Mouse (Mus musculus): ENCODE data around the gene Ppm1l.
A peak's percentile ranks its signal among the peaks of the same experiment; 100 is the strongest.
"Not testable (repeated sequence)": the region's sequence is repeated elsewhere in the genome, so short reads cannot be mapped to it uniquely, and the experiment has no call there.

Ppm1l gene

DNA sequence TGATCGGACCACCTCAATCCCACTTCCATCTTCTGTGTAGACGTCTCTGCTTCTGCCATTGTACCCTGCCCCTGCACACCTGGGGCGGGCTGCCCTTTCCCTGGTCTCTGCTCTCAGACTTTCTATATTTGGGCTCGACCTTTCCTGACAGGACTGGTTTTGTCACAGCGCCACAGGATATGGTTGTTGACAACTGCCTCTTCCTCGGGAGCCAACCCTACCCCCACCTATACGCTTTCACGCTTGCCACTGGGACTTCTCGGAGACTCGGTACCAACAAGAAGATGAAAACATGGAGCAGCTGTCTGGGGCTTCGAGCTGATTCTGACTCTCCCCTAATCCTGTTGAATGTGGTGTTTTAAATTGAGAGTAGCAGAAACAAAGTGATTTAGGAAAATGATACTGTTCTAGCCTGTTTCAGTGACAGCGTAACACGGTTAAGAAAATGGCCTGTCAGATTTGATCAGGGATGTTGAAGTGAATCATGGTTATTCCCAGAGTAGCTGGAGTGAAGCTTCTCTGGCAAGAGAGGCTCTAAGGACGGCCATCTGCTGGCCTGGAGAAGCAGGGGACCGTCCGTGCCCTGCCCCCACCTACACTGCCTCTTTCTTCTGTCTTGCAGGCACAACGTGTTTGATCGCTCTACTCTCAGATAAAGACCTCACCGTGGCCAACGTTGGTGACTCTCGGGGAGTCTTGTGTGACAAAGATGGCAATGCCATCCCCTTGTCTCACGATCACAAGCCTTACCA lies 232.2 kb downstream of the Ppm1l start:
- peak; percentile 55 for DNase-seq

DNA sequence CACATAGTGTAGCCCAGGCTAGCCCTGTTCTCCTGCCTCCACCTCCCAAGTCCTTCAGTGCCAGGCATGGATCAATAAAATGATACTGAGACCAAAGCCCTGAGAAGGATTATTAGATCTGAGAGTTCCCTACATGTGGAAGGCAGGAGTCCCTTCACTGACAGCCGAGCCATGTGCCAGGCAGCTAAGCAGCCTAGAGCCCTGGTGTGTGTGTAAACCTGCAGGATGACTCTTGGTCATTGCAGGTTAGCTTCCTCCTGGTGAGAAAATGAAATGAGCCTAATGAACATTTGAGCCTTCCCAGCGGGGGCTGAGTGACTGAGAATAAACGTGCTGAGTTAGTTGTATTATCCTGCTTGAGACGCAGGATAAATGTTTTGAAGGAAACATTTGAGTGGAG lies 232.9 kb downstream of the Ppm1l start:
- DNase-seq: peak; percentile 48

DNA sequence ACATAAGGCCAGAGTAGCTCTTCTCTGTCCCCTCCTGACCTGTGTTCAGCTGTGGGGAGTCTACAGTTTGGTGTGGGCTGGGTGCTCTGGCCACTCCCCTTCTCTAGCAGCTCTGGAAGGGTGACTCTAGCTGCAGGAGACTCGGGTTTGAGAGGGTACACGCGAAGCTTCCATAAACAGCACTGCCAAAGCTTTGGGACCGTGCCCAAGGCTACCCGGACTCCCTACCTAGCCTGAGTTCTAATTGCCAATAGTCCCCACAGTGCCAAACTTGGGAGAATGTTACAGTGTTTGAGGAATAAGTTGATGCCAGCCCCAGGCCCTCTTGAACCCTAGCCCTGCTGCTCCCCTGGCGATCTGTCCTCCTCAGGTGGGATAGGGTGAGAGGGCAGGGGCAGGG lies 238.8 kb downstream of the Ppm1l start:
- peak; percentile 48 for DNase-seq

DNA sequence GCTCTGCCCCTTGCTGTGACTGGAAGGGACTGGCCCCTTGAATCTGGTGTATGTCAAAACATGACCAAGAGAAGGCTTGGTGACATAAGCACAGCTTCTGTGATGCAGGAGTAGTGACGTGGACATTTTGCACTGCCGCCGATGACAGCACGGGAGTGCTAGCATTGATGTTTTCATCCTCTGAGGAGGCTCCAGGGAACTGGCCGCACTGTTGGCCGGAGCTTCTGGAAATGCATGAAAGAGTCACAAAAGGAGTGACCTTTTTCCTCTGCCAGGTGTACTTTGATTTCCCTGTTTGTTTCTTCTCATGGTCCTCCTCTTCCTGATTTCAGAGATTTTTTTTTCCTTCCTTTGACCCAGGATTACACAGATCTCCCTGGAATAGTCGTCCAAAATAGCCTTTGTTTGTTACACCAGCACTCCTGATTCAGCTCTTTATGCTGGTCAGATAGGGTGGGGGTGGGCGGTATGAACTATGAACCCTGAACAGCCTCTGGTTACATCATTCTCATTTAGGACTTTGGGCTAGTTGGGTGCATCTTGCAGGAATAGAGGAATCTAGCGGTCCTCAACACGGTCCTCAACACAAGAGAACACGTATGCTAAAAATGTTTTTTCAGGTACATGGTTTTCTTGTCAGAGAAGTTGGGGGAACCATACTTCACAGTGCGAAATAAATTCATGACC lies 239.6 kb downstream of the Ppm1l start:
- no peak for DNase-seq

DNA sequence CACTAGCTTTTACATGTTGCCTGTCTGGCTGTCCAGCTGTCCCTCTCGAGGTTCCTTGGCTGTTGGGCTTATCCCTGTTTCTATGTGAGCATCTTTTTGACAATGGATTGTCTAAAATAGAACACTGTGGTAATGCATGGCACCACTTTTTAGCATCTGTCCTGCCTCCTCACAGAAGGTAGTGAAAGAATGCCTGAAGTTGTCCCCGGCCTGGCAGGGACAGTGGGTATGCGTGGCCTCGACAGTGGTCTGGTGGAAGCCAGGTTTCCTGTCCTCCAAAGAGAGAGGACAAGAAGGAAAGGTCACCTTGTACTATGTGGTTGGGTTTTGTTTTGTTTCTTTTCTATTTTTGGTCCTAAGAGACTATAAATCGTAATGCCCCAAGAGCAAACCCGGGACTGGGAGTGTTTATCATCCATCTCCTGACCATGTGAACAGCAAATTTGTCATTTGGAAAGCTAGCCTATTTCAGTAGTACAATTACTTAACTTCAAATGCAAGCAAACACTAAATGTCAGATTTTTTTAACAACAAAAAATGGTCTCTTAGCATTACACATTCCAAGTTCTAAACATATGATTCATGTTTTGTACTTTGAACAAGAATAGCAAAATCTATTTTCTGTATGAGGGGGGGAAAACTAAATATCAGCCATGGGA lies 242.8 kb downstream of the Ppm1l start:
- no peak for DNase-seq

DNA sequence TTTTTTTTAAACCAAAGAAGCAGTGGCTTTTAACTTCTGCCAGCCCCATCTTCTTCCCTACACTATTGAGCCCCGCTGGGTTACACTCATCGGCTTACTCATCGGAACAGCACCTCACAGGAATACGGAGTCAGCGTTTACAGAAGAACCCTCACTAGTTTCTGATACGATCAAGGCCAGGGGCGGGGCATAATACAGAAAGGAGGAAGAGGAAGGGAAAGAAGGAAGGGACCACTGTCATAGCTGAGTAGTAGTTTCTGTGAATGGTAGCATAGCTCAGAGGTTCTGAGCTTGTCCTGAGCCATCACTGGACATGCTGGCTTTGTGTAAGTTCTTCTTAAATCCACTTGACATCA lies 243.3 kb downstream of the Ppm1l start:
- DNase-seq: no peak

DNA sequence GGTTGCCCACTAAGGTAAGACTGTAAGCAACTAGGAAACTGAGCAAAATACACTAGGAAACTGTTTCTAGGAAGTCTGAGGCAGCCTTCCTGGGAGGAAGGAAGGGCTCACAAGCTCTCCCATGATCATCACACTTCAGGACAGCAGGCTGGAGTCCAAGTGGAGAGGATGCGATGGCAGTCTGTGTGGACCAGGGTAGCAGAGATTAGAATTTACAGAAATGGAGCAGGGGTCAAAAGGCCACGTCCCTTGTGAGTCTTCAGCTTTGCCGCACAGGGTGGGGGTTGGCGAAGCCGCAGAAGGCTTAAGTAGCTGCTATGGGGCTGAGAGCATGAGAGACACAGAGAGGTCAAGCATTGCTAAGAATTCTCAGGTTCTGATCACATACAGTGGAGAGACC lies 245.0 kb downstream of the Ppm1l start:
- DNase-seq: no peak

DNA sequence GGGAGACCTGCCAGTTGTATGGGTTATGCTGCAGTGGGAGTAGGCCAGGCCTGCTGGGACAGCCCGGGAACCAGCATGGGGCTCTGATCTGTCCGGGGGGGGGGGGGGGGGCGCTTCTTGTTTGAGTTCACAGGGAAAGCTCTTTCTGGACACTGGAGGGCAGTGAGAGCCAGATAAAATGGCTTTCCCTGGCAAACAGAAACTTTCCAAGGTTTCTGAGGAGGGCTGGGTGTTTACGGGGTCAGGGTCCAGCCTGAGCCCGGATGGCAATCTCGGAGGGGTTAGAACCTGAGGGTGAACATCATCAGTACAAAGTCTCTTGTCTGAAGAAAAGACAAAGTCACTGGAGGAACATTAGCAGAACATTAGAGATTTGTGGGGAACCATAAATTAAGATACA lies 246.7 kb downstream of the Ppm1l start:
- DNase-seq: no peak

DNA sequence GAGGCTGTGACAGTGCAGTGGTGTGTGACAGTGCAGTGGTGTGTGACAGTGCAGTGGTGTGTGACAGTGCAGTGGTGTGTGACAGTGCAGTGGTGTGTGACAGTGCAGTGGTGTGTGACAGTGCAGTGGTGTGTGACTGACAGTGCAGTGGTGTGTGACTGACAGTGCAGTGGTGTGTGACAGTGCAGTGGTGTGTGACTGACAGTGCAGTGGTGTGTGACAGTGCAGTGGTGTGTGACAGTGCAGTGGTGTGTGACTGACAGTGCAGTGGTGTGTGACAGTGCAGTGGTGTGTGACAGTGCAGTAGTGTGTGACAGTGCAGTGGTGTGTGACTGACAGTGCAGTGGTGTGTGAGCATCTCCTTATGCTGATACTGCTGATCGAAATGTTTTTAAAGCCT lies 248.9 kb downstream of the Ppm1l start:
- not testable (repeated sequence) for DNase-seq

DNA sequence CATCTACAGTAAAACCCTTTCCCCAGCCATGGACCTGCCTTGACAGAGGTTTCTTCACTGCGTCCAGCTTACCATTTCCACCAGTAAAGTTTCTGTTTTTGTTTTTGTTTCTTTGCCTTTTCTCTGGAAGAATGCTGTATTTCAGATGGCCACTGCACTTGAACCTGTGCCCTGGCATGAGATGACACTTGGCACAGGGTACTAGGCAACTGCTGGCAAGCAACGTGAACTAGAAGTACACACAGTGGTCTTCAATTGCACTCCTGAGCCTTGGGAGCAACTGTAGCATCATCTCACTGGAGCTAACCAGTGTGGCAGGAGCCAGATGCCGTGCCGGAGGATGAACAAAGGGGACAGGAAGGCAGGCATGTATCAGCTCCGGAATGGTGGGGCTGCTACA lies 255.9 kb downstream of the Ppm1l start:
- DNase-seq: peak; percentile 21

DNA sequence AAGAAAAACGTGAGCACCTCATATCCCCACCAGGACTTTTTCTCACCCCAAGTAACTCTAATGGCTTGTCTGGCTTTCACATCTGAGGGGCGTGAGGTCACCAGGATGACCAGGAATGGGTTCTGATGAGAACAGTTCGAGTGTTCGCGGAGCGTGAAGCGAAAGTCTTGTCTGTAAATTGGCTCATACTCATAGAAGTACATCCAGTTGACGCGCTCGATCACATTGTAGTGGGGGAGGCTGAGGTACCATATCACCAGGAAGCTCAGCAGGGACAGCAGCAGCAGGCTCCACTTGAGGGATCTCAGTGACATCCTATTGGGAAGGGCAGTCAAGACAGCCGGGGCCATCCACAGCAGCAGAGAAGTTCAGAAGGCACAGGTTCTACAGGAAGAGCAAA lies 258.9 kb downstream of the Ppm1l start:
- no peak for DNase-seq

DNA sequence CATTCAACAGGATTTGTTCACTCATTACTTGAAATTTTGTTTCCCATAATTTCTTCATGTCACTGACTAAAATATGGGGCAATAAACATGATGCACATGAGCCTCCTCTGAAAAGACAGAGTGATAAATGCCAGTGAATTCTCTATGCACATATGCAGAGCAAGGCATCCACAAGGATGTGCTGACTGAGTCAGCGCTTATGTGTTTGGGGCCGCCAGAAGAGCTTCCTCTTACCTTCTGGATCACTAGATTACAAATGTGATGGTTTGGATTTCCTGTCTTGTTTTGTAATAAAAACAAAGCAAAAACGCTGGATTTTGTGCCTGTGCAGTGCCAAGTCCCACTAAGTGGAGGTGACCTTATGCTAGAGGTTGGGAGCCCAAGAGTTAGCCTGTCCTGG lies 260.1 kb downstream of the Ppm1l start:
- no peak for DNase-seq

DNA sequence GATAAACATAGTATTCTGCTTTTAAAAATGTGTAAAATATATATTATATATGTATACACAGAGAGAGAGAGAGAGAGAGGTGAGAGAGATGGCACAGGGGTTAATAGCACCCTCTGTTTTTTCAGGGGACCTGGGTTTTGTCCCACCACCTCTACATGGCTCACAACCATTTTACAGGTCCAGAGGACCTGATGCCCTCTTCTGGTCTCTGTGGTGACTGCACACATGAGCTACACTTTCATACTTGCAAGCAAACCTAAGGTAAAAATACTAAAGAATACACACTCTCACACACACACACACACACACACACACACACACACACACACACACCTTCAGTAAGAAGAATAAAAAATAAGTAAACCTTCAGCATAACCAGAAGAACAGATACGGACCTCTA lies 262.1 kb downstream of the Ppm1l start:
- DNase-seq: no peak

DNA sequence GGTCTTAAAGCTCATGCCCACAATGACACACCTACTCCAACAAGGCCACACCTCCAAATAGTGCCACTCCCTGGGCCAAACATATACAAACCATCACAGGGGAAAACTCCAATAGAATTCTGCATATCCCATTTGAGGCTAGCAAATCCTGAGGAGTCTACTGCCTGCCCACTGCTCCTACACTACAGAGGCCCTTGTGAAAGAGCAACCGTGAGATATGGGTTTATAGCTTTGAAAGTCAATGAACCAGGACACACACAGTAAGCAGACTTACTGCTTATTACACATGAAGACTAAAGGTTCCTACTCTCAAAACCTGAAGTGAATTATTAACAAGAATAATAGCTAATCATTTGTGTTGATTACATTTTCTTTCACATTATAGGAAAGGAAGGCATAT lies 267.1 kb downstream of the Ppm1l start:
- no peak for DNase-seq

DNA sequence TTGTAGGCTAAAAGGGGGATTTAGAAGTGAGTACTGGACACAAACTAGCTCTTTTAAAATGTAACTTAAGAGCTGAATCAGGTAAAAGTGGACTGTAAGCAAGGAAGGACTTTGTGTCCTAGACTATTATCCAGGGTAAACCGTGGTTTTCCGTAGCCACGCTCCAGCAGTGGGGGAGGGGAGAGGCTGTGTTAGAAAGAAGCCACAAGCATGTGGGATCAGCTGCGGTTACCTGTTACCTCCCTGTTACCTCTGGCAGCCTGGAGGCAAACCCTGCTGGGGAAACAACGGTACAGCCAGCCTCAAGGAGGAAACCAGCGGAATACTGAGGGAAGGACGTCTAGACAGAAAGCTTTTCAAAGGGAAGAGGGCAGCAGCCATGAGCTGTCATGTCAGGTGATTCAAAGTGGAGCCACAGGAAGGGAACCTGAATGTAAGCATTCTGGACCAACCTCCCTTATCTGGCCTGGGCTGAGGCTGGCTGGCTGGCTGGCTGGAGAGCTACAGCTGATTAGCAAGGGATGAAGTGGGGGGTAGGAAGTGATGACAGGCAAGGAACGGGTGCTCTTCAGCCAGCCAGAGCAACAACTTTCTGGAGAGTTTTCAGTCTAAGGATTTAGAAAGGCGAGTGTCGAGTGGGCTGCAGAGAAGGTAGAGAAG lies 271.6 kb downstream of the Ppm1l start:
- DNase-seq: no peak

DNA sequence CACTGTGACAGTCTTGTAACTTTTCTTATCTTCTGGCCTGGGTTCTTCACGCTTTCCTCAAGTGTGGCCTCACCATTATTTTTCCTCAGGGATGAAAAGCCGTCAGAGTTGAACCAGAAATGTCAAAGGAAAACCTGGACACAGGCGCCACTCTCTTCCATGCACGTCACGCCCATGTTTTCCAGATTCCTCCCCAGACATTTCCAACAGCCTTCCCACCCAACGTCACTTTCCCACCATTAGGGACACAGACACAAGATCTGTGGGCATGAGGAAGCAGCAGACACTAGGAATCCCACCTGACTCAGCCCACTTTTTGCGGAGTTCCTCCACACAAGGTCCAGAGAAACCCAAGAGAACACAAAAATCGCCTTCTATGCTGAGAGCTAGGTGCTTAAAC lies 276.8 kb downstream of the Ppm1l start:
- no peak for DNase-seq

DNA sequence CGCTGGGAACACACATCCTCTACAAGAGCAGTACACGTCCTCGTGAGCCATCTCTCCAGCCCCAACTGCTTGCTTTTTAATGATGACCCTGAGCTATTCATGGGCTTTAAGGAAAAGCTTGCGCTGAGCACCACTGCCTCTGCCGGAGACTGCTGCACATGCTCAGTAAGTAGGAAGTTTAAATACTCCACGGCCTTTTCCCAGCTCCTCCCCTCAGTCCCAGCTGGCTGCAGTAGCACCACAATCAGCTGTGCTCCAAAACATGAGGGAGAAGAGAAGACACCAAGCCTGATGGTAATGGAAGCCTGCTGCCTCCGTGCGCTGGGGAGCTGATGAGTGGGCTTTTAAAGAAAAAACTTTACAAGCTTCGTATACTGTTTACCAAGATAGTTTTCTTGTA lies 277.4 kb downstream of the Ppm1l start:
- DNase-seq: no peak

DNA sequence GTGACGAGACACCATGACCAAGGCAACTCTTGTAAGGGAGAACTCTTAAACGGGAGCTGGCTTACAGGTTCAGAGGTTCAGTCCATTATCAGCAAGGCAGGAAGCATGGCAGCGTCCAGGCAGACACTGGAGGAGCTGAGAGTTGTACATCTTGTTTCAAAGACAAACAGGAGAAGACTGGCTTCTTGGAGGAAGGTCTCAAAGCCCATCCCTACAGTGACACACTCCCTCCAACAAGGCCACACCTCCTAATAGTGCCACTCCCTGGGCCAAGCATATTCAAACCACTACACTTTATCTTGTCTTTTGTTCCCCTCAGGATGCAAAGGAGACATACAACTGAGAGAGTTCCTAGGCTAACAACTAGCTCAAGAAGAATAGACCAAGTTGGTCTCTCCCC lies 279.5 kb downstream of the Ppm1l start:
- DNase-seq: no peak

DNA sequence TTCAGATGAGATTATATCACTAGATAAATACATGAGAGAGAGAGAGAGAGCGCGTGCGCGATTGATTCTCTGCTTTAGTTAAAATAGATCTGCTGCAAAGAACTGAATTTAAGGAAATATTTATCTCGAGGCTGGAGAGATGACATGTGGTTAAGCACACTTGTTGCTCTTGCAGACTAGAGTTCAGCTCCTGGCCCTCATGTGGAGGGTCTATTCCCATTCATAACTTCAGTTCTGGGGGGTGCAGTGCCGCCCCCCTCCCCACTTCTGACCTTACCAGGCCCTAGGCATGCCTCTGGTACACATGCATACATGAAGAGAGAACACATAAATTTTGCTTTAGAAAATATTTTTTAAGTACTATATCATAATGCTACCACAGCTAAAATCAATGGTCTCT lies 280.6 kb downstream of the Ppm1l start:
- DNase-seq: no peak

DNA sequence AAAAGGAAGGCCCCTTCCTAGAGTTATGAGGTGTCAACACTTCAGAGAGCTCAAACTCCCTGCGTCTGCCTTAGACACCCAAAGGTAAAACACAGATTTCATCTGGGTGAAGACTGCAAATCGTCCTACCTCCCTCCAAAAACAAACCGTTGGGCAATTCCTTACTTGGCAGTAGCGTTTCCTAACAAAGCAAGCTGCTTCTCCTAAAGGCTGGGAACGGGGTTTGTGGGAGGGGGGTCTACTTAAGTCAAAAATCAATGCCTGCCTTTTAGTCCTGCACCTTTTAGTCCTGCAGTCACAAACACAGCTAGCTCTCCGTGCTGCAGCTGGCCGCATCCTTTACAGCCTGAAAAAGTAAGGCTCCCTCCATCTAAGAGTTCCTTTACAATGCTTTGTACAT lies 281.2 kb downstream of the Ppm1l start:
- DNase-seq: no peak

DNA sequence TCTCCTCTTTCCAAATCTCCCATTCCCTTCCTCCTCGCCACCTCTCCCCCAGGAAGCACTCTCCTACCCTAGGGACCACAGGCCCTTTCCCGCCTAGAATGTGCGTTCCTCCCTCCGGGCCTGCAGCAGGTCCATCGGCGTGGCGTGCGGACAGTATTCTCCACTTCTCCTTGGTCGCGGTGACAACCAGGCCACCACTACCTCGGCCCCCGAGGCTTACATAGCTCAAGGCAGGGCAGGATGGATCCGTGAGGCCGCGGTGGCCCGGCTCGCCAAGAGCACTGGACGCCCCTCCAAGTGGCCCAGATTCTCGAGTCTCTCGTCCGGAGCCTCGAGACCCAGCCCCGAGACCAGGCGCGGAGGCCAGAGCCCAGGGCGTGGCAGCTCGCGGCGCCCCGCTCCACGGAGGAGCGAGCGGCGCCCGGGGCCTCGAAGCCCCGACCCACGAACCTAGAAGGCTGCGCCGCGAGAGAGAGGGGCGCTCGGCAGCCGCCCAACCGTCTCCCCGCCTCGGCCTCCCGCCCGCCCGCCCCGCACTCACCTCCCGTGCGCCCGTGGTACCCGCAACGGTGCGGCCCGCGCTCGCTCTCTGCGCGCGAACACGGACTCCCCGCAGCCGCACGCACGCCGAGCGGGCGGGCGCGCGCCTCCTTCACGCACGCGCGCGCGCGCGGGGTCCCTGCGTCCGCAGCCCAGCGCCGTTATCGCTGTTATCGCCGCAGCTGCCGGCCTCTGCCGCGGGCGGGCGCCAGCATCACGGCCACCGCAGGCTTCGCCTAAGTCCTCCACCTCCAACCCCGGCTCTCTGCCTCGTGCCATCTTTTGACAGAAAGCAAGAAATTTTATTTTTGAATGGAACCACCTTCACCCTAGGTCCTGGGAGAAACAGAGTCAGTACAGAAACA lies 281.9 kb downstream of the Ppm1l start, which contains the start of gene B3galnt1:
B3galnt1 (minus strand) TSS at position 700 of the 905 bp plus-strand sequence.
- peak; percentile 59 for DNase-seq

DNA sequence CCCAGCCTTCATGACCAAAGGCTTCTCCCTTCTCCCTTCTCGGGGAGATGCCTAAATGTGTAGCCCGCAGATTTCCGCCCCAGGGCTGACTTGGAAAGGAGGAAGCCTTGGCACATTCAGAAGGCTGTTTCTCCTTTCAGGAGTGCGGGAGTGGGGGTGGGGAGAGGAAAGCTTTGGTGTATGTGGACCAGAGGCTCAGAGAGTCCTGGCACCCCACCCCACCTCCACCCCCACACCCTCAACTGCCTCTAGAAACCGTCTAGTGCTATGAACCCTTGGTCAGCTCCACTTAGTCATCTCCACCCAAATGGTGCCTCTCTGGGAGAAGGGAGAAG lies 282.5 kb downstream of the Ppm1l start:
- DNase-seq: no peak

DNA sequence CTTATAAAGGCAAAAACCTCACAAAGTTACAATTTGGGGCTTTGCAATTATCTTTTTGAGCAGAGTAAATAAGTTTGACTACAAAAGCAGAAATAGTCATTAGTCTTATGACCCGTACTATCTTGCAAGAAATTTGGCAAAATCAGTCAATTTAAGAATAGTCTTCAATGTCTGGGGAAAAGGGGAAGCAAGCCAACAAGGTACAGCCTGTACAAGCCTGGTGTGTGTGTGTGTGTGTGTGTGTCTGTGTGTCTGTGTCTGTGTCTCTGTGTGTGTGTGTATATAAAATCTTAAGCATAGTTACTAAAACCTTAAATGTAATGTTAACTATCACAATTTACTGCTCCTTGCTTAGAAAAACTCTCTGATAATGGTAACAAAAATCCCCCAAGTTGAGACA lies 290.3 kb downstream of the Ppm1l start:
- no peak for DNase-seq
